Mouse (Mus musculus) midbrain, embryonic 14.5 days (tissue): ENCODE measurements around the gene Akap13. TPM values are rescaled to one million over a fixed set of nuclear protein-coding genes. Genes with fewer than 3 reads are reported as not detected.

ENCODE experiments used
- ATAC-seq: fragments of 200-750 bp; cut with Nextera tagmentation; 2 replicates; pipeline ENCODE4 v1.8.0; 2017; ENCODE audit warnings: moderate number of reproducible peaks, moderate library complexity; ENCODE audit not compliant: low FRiP score, low TSS enrichment
- DNase-seq: peaks from one replicate; pipeline ENCODE4 v3.0.0-alpha.2; 2015
- H3K27ac ChIP-seq: fragments of 300-500 bp; sonication (generic); replicated peaks from 2 replicates; pipeline ENCODE4 v1.5.1; 2014; ENCODE audit warnings: mild to moderate bottlenecking, low read depth, low read length, moderate library complexity
- H3K27me3 ChIP-seq: fragments of 300-500 bp; sonication (generic); 2 replicates; pipeline ENCODE4 v1.6.1; 2014; ENCODE audit warnings: low read length, control low read depth, mixed read lengths; ENCODE audit not compliant: control insufficient read depth, insufficient read depth
- H3K36me3 ChIP-seq: fragments of 300-500 bp; sonication (generic); 2 replicates; pipeline ENCODE4 v1.6.1; 2014; ENCODE audit warnings: low read length, control low read depth; ENCODE audit not compliant: control insufficient read depth, insufficient read depth
- H3K4me1 ChIP-seq: fragments of 300-500 bp; sonication (generic); 2 replicates; pipeline ENCODE4 v1.6.1; 2014; ENCODE audit warnings: mild to moderate bottlenecking, antibody characterized with exemption, low read length, control low read depth; ENCODE audit not compliant: control insufficient read depth, insufficient read depth
- H3K4me2 ChIP-seq: fragments of 300-500 bp; sonication (generic); 2 replicates; pipeline ENCODE4 v1.6.1; 2014; ENCODE audit warnings: mild to moderate bottlenecking, low read length, moderate library complexity
- H3K4me3 ChIP-seq: fragments of 300-500 bp; sonication (generic); replicated peaks from 2 replicates; pipeline ENCODE4 v1.5.1; 2014; ENCODE audit warnings: low read depth, low read length
- H3K9ac ChIP-seq: fragments of 300-500 bp; sonication (generic); replicated peaks from 2 replicates; pipeline ENCODE4 v1.6.1; 2014; ENCODE audit warnings: mild to moderate bottlenecking, low read length, moderate library complexity
- H3K9me3 ChIP-seq: fragments of 300-500 bp; sonication (generic); 2 replicates; pipeline ENCODE4 v1.6.1; 2016; ENCODE audit warnings: low read length, control low read depth, mixed read lengths; ENCODE audit not compliant: control insufficient read depth
- WGBS: fragments of 180-500 bp; shearing (Covaris S2); extraction: QIAGEN DNeasy Blood & Tissue Kit; methylation state at CpG from one replicate; pipeline ENCODE4 v1.1.7; 2014; 5-methylcytosine and 5-hydroxymethylcytosine counted together
- polyA plus RNA-seq: library from polyadenylated mRNA; unstranded; fragments of >200 nt; fragmentation: Nextera tagmentation; extraction: Ambion mirVana; gene quantifications from 2 replicates; pipeline ENCODE4 v1.2.1, GENCODE M21; 2014

Akap13 gene
- polyA plus RNA-seq, 1 experiment from 2014 or later, result 18.9 TPM

GRCm38 (mm10) chr7:75649966-75650365, 194.6 kb downstream of the Akap13 start:
- 85% methylated on average over 1 of the region's 1 CpGs for WGBS
- ATAC-seq (no peak), DNase-seq (no peak)
- Histone ChIP-seq H3K4me1 (no peaks in the 10 kb centered on the region), H3K27ac (no peak overlapping the region), H3K36me3 (no peaks in the 10 kb centered on the region), H3K4me2 (no peak overlapping the region), H3K4me3 (no peak overlapping the region), H3K9ac (no peak overlapping the region), H3K27me3 (no peaks in the 10 kb centered on the region), H3K9me3 (no peaks in the 10 kb centered on the region)

GRCm38 (mm10) chr7:75653684-75654317, 198.5 kb downstream of the Akap13 start:
- H3K4me3 ChIP-seq, result no peak overlapping the region
- 73% methylated on average over 3 of the region's 3 CpGs for WGBS
- H3K36me3 ChIP-seq, result no peaks in the 10 kb centered on the region
- no peaks in the 10 kb centered on the region for H3K4me1 ChIP-seq
- no peak overlapping the region for H3K4me2 ChIP-seq
- H3K9ac ChIP-seq, result no peak overlapping the region
- no peaks in the 10 kb centered on the region for H3K9me3 ChIP-seq
- no peak for DNase-seq
- no peaks in the 10 kb centered on the region for H3K27me3 ChIP-seq
- ATAC-seq, result no peak
- H3K27ac ChIP-seq, result no peak overlapping the region

GRCm38 (mm10) chr7:75655180-75656074, 200.1 kb downstream of the Akap13 start:
- ATAC-seq, result no peak
- H3K27ac ChIP-seq, result no peak overlapping the region
- no peak overlapping the region for H3K4me3 ChIP-seq
- H3K36me3 ChIP-seq, result no peaks in the 10 kb centered on the region
- no peak for DNase-seq
- H3K4me1 ChIP-seq, result no peaks in the 10 kb centered on the region
- no peak overlapping the region for H3K4me2 ChIP-seq
- no peak overlapping the region for H3K9ac ChIP-seq
- no peaks in the 10 kb centered on the region for H3K27me3 ChIP-seq
- H3K9me3 ChIP-seq, result no peaks in the 10 kb centered on the region
- 86% methylated on average over 11 of the region's 11 CpGs for WGBS

- 94% methylated on average over 9 of the region's 9 CpGs for WGBS
- H3K4me1 ChIP-seq, result no peaks in the 10 kb centered on the region
- no peaks in the 10 kb centered on the region for H3K27me3 ChIP-seq
- H3K4me2 ChIP-seq, result no peak overlapping the region
- H3K9me3 ChIP-seq, result no peaks in the 10 kb centered on the region
- ATAC-seq, result no peak
- DNase-seq, result no peak
- H3K27ac ChIP-seq, result no peak overlapping the region
- no peak overlapping the region for H3K4me3 ChIP-seq
- H3K36me3 ChIP-seq, result no peaks in the 10 kb centered on the region
- no peak overlapping the region for H3K9ac ChIP-seq
These were observed 201.0 kb downstream of the Akap13 start for GRCm38 (mm10) chr7:75656297-75656852.

GRCm38 (mm10) chr7:75656896-75657295, 201.6 kb downstream of the Akap13 start:
- H3K4me2 ChIP-seq, result no peak overlapping the region
- no peak overlapping the region for H3K4me3 ChIP-seq
- H3K36me3 ChIP-seq, result no peaks in the 10 kb centered on the region
- H3K27ac ChIP-seq, result no peak overlapping the region
- ATAC-seq (no peak), DNase-seq (no peak)
- H3K9ac ChIP-seq, result no peak overlapping the region
- 56% methylated on average over 1 of the region's 1 CpGs for WGBS
- H3K4me1 ChIP-seq, result no peaks in the 10 kb centered on the region
- H3K9me3 ChIP-seq, result no peaks in the 10 kb centered on the region
- no peaks in the 10 kb centered on the region for H3K27me3 ChIP-seq

GRCm38 (mm10) chr7:75664455-75664854, 209.1 kb downstream of the Akap13 start:
- H3K27ac ChIP-seq, result no peak overlapping the region
- no peak overlapping the region for H3K4me3 ChIP-seq
- DNase-seq (no peak), ATAC-seq (no peak)
- H3K9ac ChIP-seq, result no peak overlapping the region
- 92% methylated on average over 3 of the region's 3 CpGs for WGBS
- H3K4me1 ChIP-seq, result no peaks in the 10 kb centered on the region
- no peak overlapping the region for H3K4me2 ChIP-seq
- H3K9me3 ChIP-seq, result no peaks in the 10 kb centered on the region
- no peaks in the 10 kb centered on the region for H3K36me3 ChIP-seq
- H3K27me3 ChIP-seq, result no peaks in the 10 kb centered on the region

- Histone ChIP-seq H3K4me3 (no peak overlapping the region), H3K9me3 (no peaks in the 10 kb centered on the region), H3K4me1 (no peaks in the 10 kb centered on the region), H3K4me2 (no peak overlapping the region), H3K36me3 (no peaks in the 10 kb centered on the region), H3K9ac (no peak overlapping the region), H3K27me3 (no peaks in the 10 kb centered on the region), H3K27ac (no peak overlapping the region)
- 100% methylated on average over 3 of the region's 3 CpGs for WGBS
- ATAC-seq (no peak), DNase-seq (no peak)
These were observed 211.6 kb downstream of the Akap13 start for GRCm38 (mm10) chr7:75666982-75667381.

- Histone ChIP-seq H3K4me2 (no peak overlapping the region), H3K9me3 (no peaks in the 10 kb centered on the region), H3K27ac (no peak overlapping the region), H3K4me3 (no peak overlapping the region), H3K9ac (no peak overlapping the region), H3K4me1 (no peaks in the 10 kb centered on the region), H3K36me3 (no peaks in the 10 kb centered on the region), H3K27me3 (no peaks in the 10 kb centered on the region)
- 96% methylated on average over 6 of the region's 6 CpGs for WGBS
- no peak for ATAC-seq
- no peak for DNase-seq
These were observed 212.2 kb downstream of the Akap13 start for GRCm38 (mm10) chr7:75667531-75667930.
